Mouse (Mus musculus): ENCODE measurements around the gene Celsr3. TPM values are rescaled to one million over a fixed set of nuclear protein-coding genes. Genes with fewer than 3 reads are reported as not detected.

The Celsr3 gene
- polyA plus RNA-seq, 1 experiment from 2014 or later = 15.4 TPM

GRCm38 (mm10) chr9:108831637-108832036 is 5.5 kb downstream of the Celsr3 start:
- H3K4me2 ChIP-seq (replicated peaks) = peak overlapping the region; percentile 63
- ATAC-seq (ENCODE audit: low FRiP score) = no peak

GRCm38 (mm10) chr9:108832390-108833108 is 6.4 kb downstream of the Celsr3 start:
- H3K4me2 ChIP-seq (replicated peaks) = peak overlapping the region; percentile 63
- 9% methylated on average over 45 of the region's 46 CpGs for WGBS
- H3K9me3 ChIP-seq (ENCODE audit: control insufficient read depth, low read length) = no peaks in the 10 kb centered on the region
- peak; percentile 88 for ATAC-seq (ENCODE audit: low FRiP score)
- H3K36me3 ChIP-seq (replicated peaks; ENCODE audit: control insufficient read depth, insufficient read depth) = peaks cover 99% of the 10 kb centered on the region
- 0 out of 2 replicates have a peak overlapping the region, but pooled peaks have one; percentile 33 for H3K9ac ChIP-seq
- DNase-seq (ENCODE audit: low spot score) = peak; percentile 70
- H3K27ac ChIP-seq = no peak overlapping the region
- H3K4me3 ChIP-seq (replicated peaks; ENCODE audit: low read length) = peak overlapping the region; percentile 29
- H3K4me1 ChIP-seq (replicated peaks; ENCODE audit: control insufficient read depth, insufficient read depth, low read length) = peaks cover 40% of the 10 kb centered on the region
- peaks cover 28% of the 10 kb centered on the region for H3K27me3 ChIP-seq (ENCODE audit: control insufficient read depth, insufficient read depth, low read length)

More at GRCm38 (mm10) chr9:108831637-108832036, 5.5 kb downstream of the Celsr3 start:
- 9% methylated on average over 23 of the region's 23 CpGs for WGBS
- no peak overlapping the region for H3K27ac ChIP-seq
- DNase-seq (ENCODE audit: low spot score) = no peak
- no peaks in the 10 kb centered on the region for H3K9me3 ChIP-seq (ENCODE audit: control insufficient read depth, low read length)
- H3K4me3 ChIP-seq (replicated peaks; ENCODE audit: low read length) = peak overlapping the region; percentile 29
- H3K4me1 ChIP-seq (replicated peaks; ENCODE audit: control insufficient read depth, insufficient read depth, low read length) = peaks cover 49% of the 10 kb centered on the region
- peak overlapping the region; percentile 33; the same call in 1 of the 2 replicates for H3K9ac ChIP-seq
- H3K36me3 ChIP-seq (replicated peaks; ENCODE audit: control insufficient read depth, insufficient read depth) = peaks cover 95% of the 10 kb centered on the region
- peaks cover 28% of the 10 kb centered on the region for H3K27me3 ChIP-seq (ENCODE audit: control insufficient read depth, insufficient read depth, low read length)

GRCm38 (mm10) chr9:108842989-108843388 is 16.9 kb downstream of the Celsr3 start:
- Histone ChIP-seq H3K27me3 (ENCODE audit: control insufficient read depth, insufficient read depth, low read length) (no peaks in the 10 kb centered on the region), H3K4me3 (replicated peaks; ENCODE audit: low read length) (no peak overlapping the region), H3K4me2 (replicated peaks) (no peak overlapping the region), H3K9me3 (ENCODE audit: control insufficient read depth, low read length) (no peaks in the 10 kb centered on the region), H3K4me1 (replicated peaks; ENCODE audit: control insufficient read depth, insufficient read depth, low read length) (no peaks in the 10 kb centered on the region), H3K9ac (no peak overlapping the region), H3K36me3 (replicated peaks; ENCODE audit: control insufficient read depth, insufficient read depth) (peaks cover 99% of the 10 kb centered on the region), H3K27ac (no peak overlapping the region)
- 29% methylated on average over 14 of the region's 14 CpGs for WGBS
- DNase-seq (ENCODE audit: low spot score) (peak; percentile 26), ATAC-seq (ENCODE audit: low FRiP score) (no peak)

- H3K27me3 ChIP-seq (ENCODE audit: control insufficient read depth, insufficient read depth, low read length) = no peaks in the 10 kb centered on the region
- peaks cover 98% of the 10 kb centered on the region for H3K36me3 ChIP-seq (replicated peaks; ENCODE audit: control insufficient read depth, insufficient read depth)
- no peak overlapping the region for H3K9ac ChIP-seq
- H3K4me1 ChIP-seq (replicated peaks; ENCODE audit: control insufficient read depth, insufficient read depth, low read length) = no peaks in the 10 kb centered on the region
- H3K27ac ChIP-seq = no peak overlapping the region
- DNase-seq (ENCODE audit: low spot score) = no peak
- no peak overlapping the region for H3K4me2 ChIP-seq (replicated peaks)
- no peaks in the 10 kb centered on the region for H3K9me3 ChIP-seq (ENCODE audit: control insufficient read depth, low read length)
- 64% methylated on average over 5 of the region's 5 CpGs for WGBS
- H3K4me3 ChIP-seq (replicated peaks; ENCODE audit: low read length) = no peak overlapping the region
- ATAC-seq (ENCODE audit: low FRiP score) = no peak
Measured at GRCm38 (mm10) chr9:108845390-108845789, 19.3 kb downstream of the Celsr3 start.

GRCm38 (mm10) chr9:108847374-108847773 is 21.3 kb downstream of the Celsr3 start:
- no peak overlapping the region for H3K9ac ChIP-seq
- H3K27me3 ChIP-seq (ENCODE audit: control insufficient read depth, insufficient read depth, low read length) = no peaks in the 10 kb centered on the region
- H3K9me3 ChIP-seq (ENCODE audit: control insufficient read depth, low read length) = no peaks in the 10 kb centered on the region
- 91% methylated on average over 4 of the region's 4 CpGs for WGBS
- H3K4me3 ChIP-seq (replicated peaks; ENCODE audit: low read length) = no peak overlapping the region
- peaks cover 97% of the 10 kb centered on the region for H3K36me3 ChIP-seq (replicated peaks; ENCODE audit: control insufficient read depth, insufficient read depth)
- no peak for DNase-seq (ENCODE audit: low spot score)
- no peak overlapping the region for H3K27ac ChIP-seq
- H3K4me2 ChIP-seq (replicated peaks) = no peak overlapping the region
- no peaks in the 10 kb centered on the region for H3K4me1 ChIP-seq (replicated peaks; ENCODE audit: control insufficient read depth, insufficient read depth, low read length)
- ATAC-seq (ENCODE audit: low FRiP score) = no peak

GRCm38 (mm10) chr9:108848419-108848818 is 22.3 kb downstream of the Celsr3 start:
- Histone ChIP-seq H3K9me3 (ENCODE audit: control insufficient read depth, low read length) (no peaks in the 10 kb centered on the region), H3K27ac (no peak overlapping the region), H3K4me1 (replicated peaks; ENCODE audit: control insufficient read depth, insufficient read depth, low read length) (0 out of 2 replicates have a peak, but pooled peaks cover 3% of the 10 kb centered on the region), H3K4me2 (replicated peaks) (no peak overlapping the region), H3K9ac (no peak overlapping the region), H3K4me3 (replicated peaks; ENCODE audit: low read length) (no peak overlapping the region), H3K36me3 (replicated peaks; ENCODE audit: control insufficient read depth, insufficient read depth) (peaks cover 96% of the 10 kb centered on the region), H3K27me3 (ENCODE audit: control insufficient read depth, insufficient read depth, low read length) (no peaks in the 10 kb centered on the region)
- ATAC-seq (ENCODE audit: low FRiP score) (no peak), DNase-seq (ENCODE audit: low spot score) (no peak)
- 84% methylated on average over 17 of the region's 17 CpGs for WGBS

GRCm38 (mm10) chr9:108852976-108853375 is 26.9 kb downstream of the Celsr3 start, which contains the start of gene Slc26a6:
Gene Slc26a6 (plus strand): TSS chr9:108853283.
- Histone ChIP-seq H3K9ac (peak within 1 kb of the TSS; percentile 64), H3K36me3 (replicated peaks; ENCODE audit: control insufficient read depth, insufficient read depth) (peaks cover 58% of the 10 kb centered on the region), H3K4me3 (replicated peaks; ENCODE audit: low read length) (peak within 1 kb of the TSS; percentile 59), H3K4me1 (replicated peaks; ENCODE audit: control insufficient read depth, insufficient read depth, low read length) (peaks cover 12% of the 10 kb centered on the region), H3K27ac (peak within 1 kb of the TSS; percentile 75), H3K27me3 (ENCODE audit: control insufficient read depth, insufficient read depth, low read length) (no peaks in the 10 kb centered on the region), H3K9me3 (ENCODE audit: control insufficient read depth, low read length) (no peaks in the 10 kb centered on the region), H3K4me2 (replicated peaks) (peak within 1 kb of the TSS; percentile 81)
- no peak for ATAC-seq (ENCODE audit: low FRiP score)
- 90% methylated on average over 3 of the region's 3 CpGs for WGBS
- DNase-seq (ENCODE audit: low spot score) = no peak

- Histone ChIP-seq H3K27me3 (ENCODE audit: control insufficient read depth, insufficient read depth, low read length) (no peaks in the 10 kb centered on the region), H3K9ac (peak overlapping the region; percentile 64), H3K9me3 (ENCODE audit: control insufficient read depth, low read length) (no peaks in the 10 kb centered on the region), H3K4me2 (replicated peaks) (peak overlapping the region; percentile 81), H3K4me1 (replicated peaks; ENCODE audit: control insufficient read depth, insufficient read depth, low read length) (peaks cover 12% of the 10 kb centered on the region), H3K27ac (peak overlapping the region; percentile 75), H3K4me3 (replicated peaks; ENCODE audit: low read length) (peak overlapping the region; percentile 59), H3K36me3 (replicated peaks; ENCODE audit: control insufficient read depth, insufficient read depth) (peaks cover 57% of the 10 kb centered on the region)
- peak; percentile 95 for DNase-seq (ENCODE audit: low spot score)
- ATAC-seq (ENCODE audit: low FRiP score) = peak; percentile 90
- WGBS = under 1% methylated on average over 25 of the region's 25 CpGs
Measured at GRCm38 (mm10) chr9:108853635-108854240, 27.6 kb downstream of the Celsr3 start.

GRCm38 (mm10) chr9:108854241-108854696 is 28.1 kb downstream of the Celsr3 start:
- H3K9me3 ChIP-seq (ENCODE audit: control insufficient read depth, low read length) = no peaks in the 10 kb centered on the region
- peak overlapping the region; percentile 64 for H3K9ac ChIP-seq
- ATAC-seq (ENCODE audit: low FRiP score) (peak; percentile 79), DNase-seq (ENCODE audit: low spot score) (peak; percentile 81)
- WGBS = under 1% methylated on average over 28 of the region's 28 CpGs
- H3K4me3 ChIP-seq (replicated peaks; ENCODE audit: low read length) = peak overlapping the region; percentile 59
- peaks cover 12% of the 10 kb centered on the region for H3K4me1 ChIP-seq (replicated peaks; ENCODE audit: control insufficient read depth, insufficient read depth, low read length)
- H3K27ac ChIP-seq = peak overlapping the region; percentile 75
- peak overlapping the region; percentile 81 for H3K4me2 ChIP-seq (replicated peaks)
- peaks cover 57% of the 10 kb centered on the region for H3K36me3 ChIP-seq (replicated peaks; ENCODE audit: control insufficient read depth, insufficient read depth)
- no peaks in the 10 kb centered on the region for H3K27me3 ChIP-seq (ENCODE audit: control insufficient read depth, insufficient read depth, low read length)

All from hindbrain, embryonic 14.5 days (tissue).